Mouse (Mus musculus): ENCODE measurements around the gene Nkx2-3.

Nkx2-3 gene

GRCm38 (mm10) chr19:43618505-43619030, 6.4 kb downstream of the Nkx2-3 start:
- no peak for DNase-seq (ENCODE audit: low spot score in 2 of 2)

GRCm38 (mm10) chr19:43619916-43620479, 7.9 kb downstream of the Nkx2-3 start:
- DNase-seq (ENCODE audit: low spot score in 2 of 2) = no peak

- DNase-seq (ENCODE audit: low spot score in 2 of 2) = peak; percentile 46 to 52
These were observed 11.8 kb downstream of the Nkx2-3 start for GRCm38 (mm10) chr19:43623913-43624312.

GRCm38 (mm10) chr19:43626160-43626559, 14.0 kb downstream of the Nkx2-3 start:
- DNase-seq (ENCODE audit: low spot score in 2 of 2) = no peak

- DNase-seq (ENCODE audit: low spot score in 2 of 2) = no peak
These were observed 15.2 kb downstream of the Nkx2-3 start for GRCm38 (mm10) chr19:43627345-43627744.

- DNase-seq (ENCODE audit: low spot score in 2 of 2) = no peak
These were observed 17.0 kb downstream of the Nkx2-3 start for GRCm38 (mm10) chr19:43629088-43629487.

GRCm38 (mm10) chr19:43630466-43631251, 18.5 kb downstream of the Nkx2-3 start:
- peak; percentile 78 to 85 for DNase-seq (ENCODE audit: low spot score in 2 of 2)

GRCm38 (mm10) chr19:43641833-43642232, 29.7 kb downstream of the Nkx2-3 start:
- no peak for DNase-seq (ENCODE audit: low spot score in 2 of 2)

- DNase-seq (ENCODE audit: low spot score in 2 of 2) = no peak
These were observed 30.7 kb downstream of the Nkx2-3 start for GRCm38 (mm10) chr19:43642843-43643242.

- DNase-seq (ENCODE audit: low spot score in 2 of 2) = no peak
These were observed 33.4 kb downstream of the Nkx2-3 start for GRCm38 (mm10) chr19:43645508-43645907.

GRCm38 (mm10) chr19:43646852-43647251, 34.7 kb downstream of the Nkx2-3 start:
- no peak for DNase-seq (ENCODE audit: low spot score in 2 of 2)

GRCm38 (mm10) chr19:43647261-43647660, 35.1 kb downstream of the Nkx2-3 start:
- no peak for DNase-seq (ENCODE audit: low spot score in 2 of 2)

- DNase-seq (ENCODE audit: low spot score in 2 of 2) = no peak
These were observed 36.2 kb downstream of the Nkx2-3 start for GRCm38 (mm10) chr19:43648343-43648742.

GRCm38 (mm10) chr19:43651241-43651785, 39.2 kb downstream of the Nkx2-3 start:
- no peak for DNase-seq (ENCODE audit: low spot score in 2 of 2)

- DNase-seq (ENCODE audit: low spot score in 2 of 2) = peak; percentile 43 to 68
These were observed 43.8 kb downstream of the Nkx2-3 start for GRCm38 (mm10) chr19:43655735-43656492.

GRCm38 (mm10) chr19:43659632-43660031, 47.5 kb downstream of the Nkx2-3 start:
- no peak for DNase-seq (ENCODE audit: low spot score in 2 of 2)

- DNase-seq (ENCODE audit: low spot score in 2 of 2) = no peak
These were observed 48.6 kb downstream of the Nkx2-3 start for GRCm38 (mm10) chr19:43660774-43661173.

- DNase-seq (ENCODE audit: low spot score in 2 of 2) = no peak
These were observed 50.2 kb downstream of the Nkx2-3 start for GRCm38 (mm10) chr19:43662176-43662967.

GRCm38 (mm10) chr19:43663471-43663870, 51.3 kb downstream of the Nkx2-3 start:
- DNase-seq (ENCODE audit: low spot score in 2 of 2) = no peak
